ENCODE assay signal across 8 mouse cellular contexts in genomic region chr1:191317591-191318196, GRCm38 (mm10). TPM values are rescaled to one million over a fixed set of nuclear protein-coding genes. Genes with fewer than 3 reads are reported as not detected.
DNase-seq lines count a peak whose midpoint lies in the region; ATAC-seq and TF ChIP-seq lines count a peak whose summit lies in the region.

Gene Nenf, minus strand, starts transcription at chr1:191318194.

- peak within 1 kb of the TSS; percentile 41 for H3K4me3 ChIP-seq in C2C12 (ENCODE audit: insufficient read depth, poor library complexity, severe bottlenecking)
- peak within 1 kb of the TSS; percentile 64 for H3K4me3 ChIP-seq in bone marrow macrophage, adult 2 months (ENCODE audit: insufficient read depth, low read length)
- H3K4me3 ChIP-seq in embryonic facial prominence, embryonic 15.5 days (replicated peaks): peak within 1 kb of the TSS; percentile 72
- peak within 1 kb of the TSS; percentile 71 for H3K4me3 ChIP-seq in midbrain, postnatal 0 days (ENCODE audit: low read depth, low read length)

- no peaks in the 10 kb centered on the region for H3K27me3 ChIP-seq in C2C12 (ENCODE audit: control insufficient read depth, insufficient read depth, insufficient read length)
- no peaks in the 10 kb centered on the region for H3K27me3 ChIP-seq in embryonic facial prominence, embryonic 15.5 days
- H3K27me3 ChIP-seq in midbrain, postnatal 0 days (ENCODE audit: insufficient read depth, low read length): no peaks in the 10 kb centered on the region

- DNase-seq in heart, adult 8-10 months (ENCODE audit: low spot score): peak; percentile 69
- DNase-seq in kidney, adult 8-10 months: peak; percentile 64 to 69
- DNase-seq in liver: peak; percentile 92
- DNase-seq in midbrain, postnatal 0 days (ENCODE audit: low spot score): peak; percentile 57
- DNase-seq in spleen, postnatal 4 days (ENCODE audit: low spot score in 2 of 2): peak; percentile 88 to 93

- no peak for TF ChIP-seq CTCF in C2C12 (IDR thresholded peaks at IDR 0.05; ENCODE audit: control insufficient read depth, insufficient read depth, insufficient read length)
- no peak for TF ChIP-seq CTCF in bone marrow macrophage, adult 2 months (IDR thresholded peaks at IDR 0.05; ENCODE audit: low read depth, low read length)
- TF ChIP-seq CTCF in midbrain, postnatal 0 days (IDR thresholded peaks at IDR 0.05): peak; percentile 27; the same call in 1 of the 2 replicates

- peaks cover 17% of the 10 kb centered on the region for H3K4me1 ChIP-seq in bone marrow macrophage, adult 2 months (ENCODE audit: control insufficient read depth, insufficient read depth, low read length)
- peaks cover 11% of the 10 kb centered on the region for H3K4me1 ChIP-seq in embryonic facial prominence, embryonic 15.5 days
- H3K4me1 ChIP-seq in midbrain, postnatal 0 days (ENCODE audit: insufficient read depth, low read length): no peaks in the 10 kb centered on the region

- no peaks in the 10 kb centered on the region for H3K9me3 ChIP-seq in embryonic facial prominence, embryonic 15.5 days (replicated peaks)
- no peaks in the 10 kb centered on the region for H3K9me3 ChIP-seq in midbrain, postnatal 0 days (ENCODE audit: low read length)

- H3K79me2 ChIP-seq in C2C12 (ENCODE audit: control insufficient read depth, insufficient read depth): no peaks in the 10 kb centered on the region

- H3K4me2 ChIP-seq in embryonic facial prominence, embryonic 15.5 days (replicated peaks): peak within 1 kb of the TSS; percentile 60
- H3K4me2 ChIP-seq in midbrain, postnatal 0 days (ENCODE audit: low read depth, low read length, poor library complexity, severe bottlenecking): peak within 1 kb of the TSS; percentile 82

- WGBS in embryonic facial prominence, embryonic 15.5 days: 2% methylated on average over 48 of the region's 54 CpGs
- WGBS in midbrain, postnatal 0 days: under 1% methylated on average over 49 of the region's 54 CpGs

- no peaks in the 10 kb centered on the region for H3K79me3 ChIP-seq in C2C12 (ENCODE audit: low read depth)

- no peaks in the 10 kb centered on the region for H3K36me3 ChIP-seq in C2C12 (ENCODE audit: control insufficient read depth, insufficient read depth)
- no peaks in the 10 kb centered on the region for H3K36me3 ChIP-seq in embryonic facial prominence, embryonic 15.5 days
- H3K36me3 ChIP-seq in midbrain, postnatal 0 days (ENCODE audit: insufficient read depth, low read length): no peaks in the 10 kb centered on the region

- 0 out of 2 replicates have a peak within 1 kb of the TSS, but pooled peaks have one; percentile 7 for H3K27ac ChIP-seq in bone marrow macrophage, adult 2 months (ENCODE audit: insufficient read depth, low read depth, low read length)
- H3K27ac ChIP-seq in embryonic facial prominence, embryonic 15.5 days (replicated peaks): peak within 1 kb of the TSS; percentile 73
- H3K27ac ChIP-seq in midbrain, postnatal 0 days (ENCODE audit: low read depth, low read length): peak within 1 kb of the TSS; percentile 65

- H3K9ac ChIP-seq in embryonic facial prominence, embryonic 15.5 days: peak within 1 kb of the TSS; percentile 77
- H3K9ac ChIP-seq in midbrain, postnatal 0 days (replicated peaks; ENCODE audit: low read length, poor library complexity, severe bottlenecking): peak within 1 kb of the TSS; percentile 87

- peak within 1 kb of the TSS; percentile 85 for H3ac ChIP-seq in C2C12 (ENCODE audit: control insufficient read depth, insufficient read length, low read depth)

- no peak for TF ChIP-seq POLR2A in bone marrow macrophage, adult 2 months (IDR thresholded peaks at IDR 0.05; ENCODE audit: borderline replicate concordance, low read depth, low read length)

- peak; percentile 89 for ATAC-seq in embryonic facial prominence, embryonic 15.5 days (ENCODE audit: insufficient number of reproducible peaks, low FRiP score, low TSS enrichment, low read depth)
- peak; percentile 85 for ATAC-seq in midbrain, postnatal 0 days (ENCODE audit: low FRiP score)

TF ChIP-seq in C2C12, 6 proteins besides CTCF, POLR2A, EP300 and RAD21:
- no peak for TF ChIP-seq USF1 (IDR thresholded peaks at IDR 0.05; ENCODE audit: low read depth)
- TF ChIP-seq MYOD1 (IDR thresholded peaks at IDR 0.05; ENCODE audit: control insufficient read depth, insufficient read length, low read depth): no peak
- no peak for TF ChIP-seq MAX (IDR thresholded peaks at IDR 0.05)
- TF ChIP-seq CEBPB (IDR thresholded peaks at IDR 0.05; ENCODE audit: low read depth): no peak
- no peak for TF ChIP-seq MYOG (IDR thresholded peaks at IDR 0.05; ENCODE audit: control insufficient read depth, extremely low read depth, insufficient read length)
- TF ChIP-seq FOSL1 (IDR thresholded peaks at IDR 0.05; ENCODE audit: insufficient read depth, low read length, poor library complexity, severe bottlenecking): no peak
TF ChIP-seq in C2C12: peak in this region for 0.

RNA-seq across cellular contexts. Expression of gene Nenf, which starts in this region (rescaled TPM):
- polyA plus RNA-seq in C2C12 (2012; fragmentation: generic; extraction: Trizol): 98.5 TPM
- 43.9 and 46.5 TPM in 2 replicates for polyA plus RNA-seq in bone marrow macrophage, adult 2 months (2012; ENCODE audit: insufficient read depth, insufficient read length, missing spikeins)
- 106 and 114 TPM in 2 replicates for polyA plus RNA-seq in embryonic facial prominence, embryonic 15.5 days (2015; fragmentation: Nextera tagmentation; extraction: Ambion mirVana)
- total RNA-seq in heart, adult 8-10 months (2022): 100 to 1,000 TPM in 3 of 4 experiments, 10 to 100 TPM in 1; 90.1 to 115 (median 111) TPM
- total RNA-seq in midbrain, postnatal 0 days (2014; rRNA removed): 168 and 184 TPM in 2 replicates
- 185 and 200 TPM in 2 replicates for polyA plus RNA-seq in midbrain, postnatal 0 days (2015; fragmentation: Nextera tagmentation; extraction: Ambion mirVana)

Comparison
In these comparisons a context has a peak if more than half of its experiments do, and no peak if none do; other contexts are left out.
1. Peak in every context shown above with its lines: DNase-seq, ATAC-seq, H3K4me3 ChIP-seq and H3K27ac ChIP-seq.
2. H3K27ac ChIP-seq: peak in every context shown above with its lines; median percentile 73 in embryonic facial prominence, embryonic 15.5 days; 65 in midbrain, postnatal 0 days; 7 in bone marrow macrophage, adult 2 months.